Mouse (Mus musculus): Measurements from ENCODE around the gene Zmynd8. TPM values are rescaled to one million over a fixed set of nuclear protein-coding genes. Genes with fewer than 3 reads are reported as not detected.

The Zmynd8 gene
- total and polyA plus RNA-seq, 3 experiments: 54.5 to 153 (median 82.4) TPM

GRCm38 (mm10) chr2:165876201-165876918 is 22.5 kb downstream of the Zmynd8 start:
- TF ChIP-seq CTCF (IDR thresholded peaks at IDR 0.05; ENCODE audit: low read depth, low read length) (no peak), POLR2AphosphoS5 (IDR thresholded peaks at IDR 0.05; ENCODE audit: insufficient replicate concordance, low read depth, low read length) (no peak), GATA2 (IDR thresholded peaks at IDR 0.05; ENCODE audit: borderline replicate concordance, low read depth, low read length) (no peak), TAL1 (conservative IDR thresholded peaks at IDR 0.05; ENCODE audit: low read depth, low read length) (no peak), GATA1 (IDR thresholded peaks at IDR 0.05; ENCODE audit: borderline replicate concordance, low read length) (no peak)
- ATAC-seq (ENCODE audit: extremely low read depth, insufficient number of reproducible peaks, low FRiP score, poor library complexity, severe bottlenecking) (no peak), DNase-seq (ENCODE audit: low spot score) (no peak)
- peaks cover 92% of the 10 kb centered on the region for H3K36me3 ChIP-seq (replicated peaks)
- no peaks in the 10 kb centered on the region for H3K27me3 ChIP-seq (ENCODE audit: insufficient read depth, low read length)
- H3K4me1 ChIP-seq (ENCODE audit: insufficient read depth, low read depth, low read length): peaks cover 87% of the 10 kb centered on the region
- no peak overlapping the region; the same call in 1 of the 2 replicates for H3K4me3 ChIP-seq (ENCODE audit: low read depth, low read length)
- H3K9me3 ChIP-seq (replicated peaks): no peaks in the 10 kb centered on the region

- DNase-seq (ENCODE audit: low spot score) (no peak), ATAC-seq (ENCODE audit: extremely low read depth, insufficient number of reproducible peaks, low FRiP score, poor library complexity, severe bottlenecking) (no peak)
- Histone ChIP-seq H3K9me3 (replicated peaks) (no peaks in the 10 kb centered on the region), H3K27me3 (ENCODE audit: insufficient read depth, low read length) (no peaks in the 10 kb centered on the region), H3K36me3 (replicated peaks) (peaks cover 94% of the 10 kb centered on the region), H3K4me3 (ENCODE audit: low read depth, low read length) (peak overlapping the region; percentile 63; the same call in 1 of the 2 replicates), H3K4me1 (ENCODE audit: insufficient read depth, low read depth, low read length) (peaks cover 84% of the 10 kb centered on the region)
- TF ChIP-seq POLR2AphosphoS5 (IDR thresholded peaks at IDR 0.05; ENCODE audit: insufficient replicate concordance, low read depth, low read length) (no peak), GATA1 (IDR thresholded peaks at IDR 0.05; ENCODE audit: borderline replicate concordance, low read length) (no peak), TAL1 (conservative IDR thresholded peaks at IDR 0.05; ENCODE audit: low read depth, low read length) (no peak), GATA2 (IDR thresholded peaks at IDR 0.05; ENCODE audit: borderline replicate concordance, low read depth, low read length) (no peak), CTCF (IDR thresholded peaks at IDR 0.05; ENCODE audit: low read depth, low read length) (no peak)
These were observed 23.3 kb downstream of the Zmynd8 start for GRCm38 (mm10) chr2:165875406-165875955.

DNA sequence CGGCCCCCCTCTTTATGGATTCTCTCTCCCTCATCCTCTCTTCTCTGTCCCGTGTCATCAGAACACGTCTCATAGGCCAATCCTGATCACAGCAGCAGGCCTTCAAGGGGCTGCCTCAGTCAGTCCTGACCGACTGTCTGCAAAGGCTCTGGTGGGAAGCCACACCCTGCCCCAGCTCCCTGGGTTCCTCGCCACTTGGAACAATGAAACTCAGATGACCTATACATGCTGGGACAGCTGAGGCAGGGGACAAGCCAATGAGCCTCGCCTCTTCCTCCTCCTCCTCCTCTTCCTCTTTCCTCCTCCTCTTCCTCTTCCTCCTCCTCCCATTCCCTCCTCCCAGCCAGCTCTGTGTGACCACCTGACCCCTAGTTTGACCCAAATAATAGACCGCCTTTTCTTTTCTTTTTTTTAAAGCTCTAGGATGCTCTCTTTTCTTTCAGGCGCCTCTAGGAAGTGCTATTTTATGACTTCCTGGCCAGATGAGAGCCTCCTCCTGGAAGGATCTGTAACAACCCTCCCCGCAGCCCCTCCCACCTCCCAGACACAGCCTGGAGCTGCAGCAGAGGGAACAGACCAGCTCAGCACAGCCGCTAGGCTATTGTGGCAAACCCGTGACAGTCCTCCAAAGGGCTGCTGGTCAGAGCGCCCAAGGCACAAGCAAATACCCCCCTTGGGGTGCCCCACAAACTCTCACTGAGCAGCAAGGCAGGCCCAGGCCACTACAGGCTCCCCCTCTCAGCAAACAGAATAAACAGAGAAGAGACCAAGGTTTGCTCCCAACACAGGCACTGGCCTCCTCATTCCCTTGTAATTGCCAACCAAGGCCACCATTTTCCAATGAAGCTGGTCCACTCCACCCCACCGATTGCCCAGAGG is 24.1 kb downstream of the Zmynd8 start:
- Histone ChIP-seq H3K27me3 (ENCODE audit: insufficient read depth, low read length) (no peaks in the 10 kb centered on the region), H3K9me3 (replicated peaks) (no peaks in the 10 kb centered on the region), H3K4me3 (ENCODE audit: low read depth, low read length) (peak overlapping the region; percentile 63; the same call in 1 of the 2 replicates), H3K4me1 (ENCODE audit: insufficient read depth, low read depth, low read length) (peaks cover 82% of the 10 kb centered on the region), H3K36me3 (replicated peaks) (peaks cover 94% of the 10 kb centered on the region)
- peak; percentile 85 for ATAC-seq (ENCODE audit: extremely low read depth, insufficient number of reproducible peaks, low FRiP score, poor library complexity, severe bottlenecking)
- DNase-seq (ENCODE audit: low spot score): peak; percentile 73
- no peak for TF ChIP-seq CTCF (IDR thresholded peaks at IDR 0.05; ENCODE audit: low read depth, low read length)
- TF ChIP-seq GATA2 (IDR thresholded peaks at IDR 0.05; ENCODE audit: borderline replicate concordance, low read depth, low read length): no peak
- TF ChIP-seq POLR2AphosphoS5 (IDR thresholded peaks at IDR 0.05; ENCODE audit: insufficient replicate concordance, low read depth, low read length): no peak
- TF ChIP-seq GATA1 (IDR thresholded peaks at IDR 0.05; ENCODE audit: borderline replicate concordance, low read length): no peak
- no peak for TF ChIP-seq TAL1 (conservative IDR thresholded peaks at IDR 0.05; ENCODE audit: low read depth, low read length)

GRCm38 (mm10) chr2:165873777-165874176 is 25.0 kb downstream of the Zmynd8 start:
- peaks cover 94% of the 10 kb centered on the region for H3K36me3 ChIP-seq (replicated peaks)
- DNase-seq (ENCODE audit: low spot score): no peak
- H3K9me3 ChIP-seq (replicated peaks): no peaks in the 10 kb centered on the region
- H3K4me1 ChIP-seq (ENCODE audit: insufficient read depth, low read depth, low read length): peaks cover 81% of the 10 kb centered on the region
- H3K27me3 ChIP-seq (ENCODE audit: insufficient read depth, low read length): no peaks in the 10 kb centered on the region
- TF ChIP-seq GATA2 (IDR thresholded peaks at IDR 0.05; ENCODE audit: borderline replicate concordance, low read depth, low read length) (no peak), TAL1 (conservative IDR thresholded peaks at IDR 0.05; ENCODE audit: low read depth, low read length) (no peak)
- H3K4me3 ChIP-seq (ENCODE audit: low read depth, low read length): no peak overlapping the region
- no peak for ATAC-seq (ENCODE audit: extremely low read depth, insufficient number of reproducible peaks, low FRiP score, poor library complexity, severe bottlenecking)

DNA sequence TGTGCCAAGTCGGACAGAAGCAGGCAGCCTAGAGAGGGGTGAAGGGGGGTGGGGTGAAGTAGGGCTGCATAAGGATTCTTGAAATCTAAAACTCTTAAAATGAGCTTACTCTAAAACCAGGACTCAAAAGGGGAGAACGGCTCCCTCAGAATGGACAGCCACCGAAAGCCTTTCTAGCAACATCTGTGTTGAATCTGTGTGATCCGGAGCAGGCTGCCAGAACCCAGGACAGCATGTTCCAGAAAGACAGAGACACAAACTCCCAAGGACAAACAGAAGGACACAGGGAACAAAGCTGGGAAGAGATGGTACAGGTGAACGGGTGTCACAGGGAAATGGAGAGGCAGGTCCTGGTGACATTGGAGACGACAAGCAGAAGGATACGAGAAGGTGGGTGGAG is 25.6 kb downstream of the Zmynd8 start:
- TF ChIP-seq POLR2AphosphoS5 (IDR thresholded peaks at IDR 0.05; ENCODE audit: insufficient replicate concordance, low read depth, low read length): no peak
- no peak for DNase-seq (ENCODE audit: low spot score)
- Histone ChIP-seq H3K4me1 (ENCODE audit: insufficient read depth, low read depth, low read length) (peaks cover 77% of the 10 kb centered on the region), H3K27me3 (ENCODE audit: insufficient read depth, low read length) (no peaks in the 10 kb centered on the region), H3K9me3 (replicated peaks) (no peaks in the 10 kb centered on the region), H3K36me3 (replicated peaks) (peaks cover 96% of the 10 kb centered on the region), H3K4me3 (ENCODE audit: low read depth, low read length) (no peak overlapping the region)
- ATAC-seq (ENCODE audit: extremely low read depth, insufficient number of reproducible peaks, low FRiP score, poor library complexity, severe bottlenecking): no peak

GRCm38 (mm10) chr2:165869257-165869656 is 29.6 kb downstream of the Zmynd8 start:
- ATAC-seq (ENCODE audit: extremely low read depth, insufficient number of reproducible peaks, low FRiP score, poor library complexity, severe bottlenecking) (no peak), DNase-seq (ENCODE audit: low spot score) (no peak)
- H3K4me3 ChIP-seq (ENCODE audit: low read depth, low read length): no peak overlapping the region
- H3K27me3 ChIP-seq (ENCODE audit: insufficient read depth, low read length): no peaks in the 10 kb centered on the region
- H3K4me1 ChIP-seq (ENCODE audit: insufficient read depth, low read depth, low read length): peaks cover 58% of the 10 kb centered on the region
- H3K36me3 ChIP-seq (replicated peaks): peaks cover 98% of the 10 kb centered on the region
- TF ChIP-seq CTCF (IDR thresholded peaks at IDR 0.05; ENCODE audit: low read depth, low read length) (no peak), GATA2 (IDR thresholded peaks at IDR 0.05; ENCODE audit: borderline replicate concordance, low read depth, low read length) (no peak), POLR2AphosphoS5 (IDR thresholded peaks at IDR 0.05; ENCODE audit: insufficient replicate concordance, low read depth, low read length) (no peak), GATA1 (IDR thresholded peaks at IDR 0.05; ENCODE audit: borderline replicate concordance, low read length) (no peak), TAL1 (conservative IDR thresholded peaks at IDR 0.05; ENCODE audit: low read depth, low read length) (no peak)
- no peaks in the 10 kb centered on the region for H3K9me3 ChIP-seq (replicated peaks)

Data from G1E (cell line).